Mouse (Mus musculus): ENCODE measurements around the gene Rnf128.
A peak's percentile ranks its signal among the peaks of the same experiment; 100 is the strongest.
"Not testable (repeated sequence)": the region's sequence is repeated elsewhere in the genome, so short reads cannot be mapped to it uniquely, and the experiment has no call there.

Rnf128 gene

GRCm38 (mm10) chrX:139562925-139563461, at the start of gene Rnf128:
TSS of gene Rnf128 (plus strand) at chrX:139563316.
- no peak for DNase-seq

GRCm38 (mm10) chrX:139516156-139516555, 47.0 kb upstream of the Rnf128 start:
- DNase-seq: no peak

GRCm38 (mm10) chrX:139519251-139519650, 43.9 kb upstream of the Rnf128 start:
- no peak for DNase-seq

- no peak for DNase-seq
These were observed 38.6 kb upstream of the Rnf128 start for GRCm38 (mm10) chrX:139524303-139525091.

GRCm38 (mm10) chrX:139525724-139526123, 37.4 kb upstream of the Rnf128 start:
- DNase-seq: no peak

GRCm38 (mm10) chrX:139526984-139527383, 36.1 kb upstream of the Rnf128 start:
- no peak for DNase-seq

GRCm38 (mm10) chrX:139529678-139530077, 33.4 kb upstream of the Rnf128 start:
- no peak for DNase-seq

- no peak for DNase-seq
These were observed 30.8 kb upstream of the Rnf128 start for GRCm38 (mm10) chrX:139532293-139532692.

GRCm38 (mm10) chrX:139537641-139538397, 25.3 kb upstream of the Rnf128 start:
- no peak for DNase-seq

- DNase-seq: no peak
These were observed 19.4 kb upstream of the Rnf128 start for GRCm38 (mm10) chrX:139543726-139544125.

GRCm38 (mm10) chrX:139550456-139550855, 12.7 kb upstream of the Rnf128 start:
- no peak for DNase-seq

GRCm38 (mm10) chrX:139552090-139552489, 11.0 kb upstream of the Rnf128 start:
- no peak for DNase-seq

- no peak for DNase-seq
These were observed 726 bp upstream of the Rnf128 start for GRCm38 (mm10) chrX:139562255-139562924.

- no peak for DNase-seq
These were observed 6.9 kb downstream of the Rnf128 start for GRCm38 (mm10) chrX:139570054-139570453.

- no peak for DNase-seq
These were observed 15.6 kb downstream of the Rnf128 start for GRCm38 (mm10) chrX:139578649-139579278.

- no peak for DNase-seq
These were observed 20.5 kb downstream of the Rnf128 start for GRCm38 (mm10) chrX:139583616-139584015.

GRCm38 (mm10) chrX:139586676-139587075, 23.6 kb downstream of the Rnf128 start:
- not testable (repeated sequence) for DNase-seq

GRCm38 (mm10) chrX:139596404-139596803, 33.3 kb downstream of the Rnf128 start:
- DNase-seq: no peak

GRCm38 (mm10) chrX:139610033-139610764, 47.1 kb downstream of the Rnf128 start:
- peak; percentile 88 for DNase-seq

GRCm38 (mm10) chrX:139610765-139611300, 47.7 kb downstream of the Rnf128 start:
- no peak for DNase-seq

- DNase-seq: no peak
These were observed 51.6 kb downstream of the Rnf128 start for GRCm38 (mm10) chrX:139614761-139615160.

- DNase-seq: no peak
These were observed 59.0 kb downstream of the Rnf128 start for GRCm38 (mm10) chrX:139622071-139622470.
